Mouse (Mus musculus) forebrain, embryonic 11.5 days (tissue): Measurements from ENCODE around the gene Glt8d2. TPM values are rescaled to one million over a fixed set of nuclear protein-coding genes. Genes with fewer than 3 reads are reported as not detected.
A peak's percentile ranks its signal among the peaks of the same experiment; 100 is the strongest.

Experiments
- ATAC-seq: fragments of 200-750 bp; cut with Nextera tagmentation; replicated peaks from 2 replicates; pipeline ENCODE4 v1.8.0; 2017; ENCODE audit warnings: moderate TSS enrichment; ENCODE audit not compliant: low FRiP score
- DNase-seq: peaks from one replicate; pipeline ENCODE4 v3.0.0-alpha.2; 2017; ENCODE audit warnings: low spot score
- H3K27ac ChIP-seq: fragments of 300-500 bp; sonication (generic); 2 replicates; pipeline ENCODE4 v1.5.1; 2014; ENCODE audit warnings: low read depth, low read length
- H3K27me3 ChIP-seq: fragments of 300-500 bp; sonication (generic); 2 replicates; pipeline ENCODE4 v1.6.1; 2014; ENCODE audit warnings: mild to moderate bottlenecking, low read length, mixed read lengths; ENCODE audit not compliant: control insufficient read depth, insufficient read depth
- H3K36me3 ChIP-seq: fragments of 300-500 bp; sonication (generic); 2 replicates; pipeline ENCODE4 v1.6.1; 2014; ENCODE audit warnings: mild to moderate bottlenecking, low read length, moderate library complexity, mixed read lengths; ENCODE audit not compliant: control insufficient read depth, insufficient read depth
- H3K4me1 ChIP-seq: fragments of 300-500 bp; sonication (generic); replicated peaks from 2 replicates; pipeline ENCODE4 v1.6.1; 2014; ENCODE audit warnings: low read length, mixed read lengths; ENCODE audit not compliant: control insufficient read depth, insufficient read depth
- H3K4me2 ChIP-seq: fragments of 300-500 bp; sonication (generic); 2 replicates; pipeline ENCODE4 v1.6.1; 2014; ENCODE audit warnings: low read depth, mild to moderate bottlenecking, low read length, moderate library complexity, mixed read lengths; ENCODE audit not compliant: severe bottlenecking
- H3K4me3 ChIP-seq: fragments of 300-500 bp; sonication (generic); 2 replicates; pipeline ENCODE4 v1.5.1; 2014; ENCODE audit warnings: low read depth, low read length
- H3K9ac ChIP-seq: fragments of 300-500 bp; sonication (generic); 2 replicates; pipeline ENCODE4 v1.6.1; 2014; ENCODE audit warnings: low read length
- H3K9me3 ChIP-seq: fragments of 300-500 bp; sonication (generic); 2 replicates; pipeline ENCODE4 v1.6.1; 2016; ENCODE audit warnings: low read length, mixed read lengths; ENCODE audit not compliant: control insufficient read depth
- WGBS: fragments of 180-500 bp; shearing (Covaris S2); extraction: QIAGEN DNeasy Blood & Tissue Kit; methylation state at CpG from one replicate; pipeline ENCODE4 v1.1.7; 2014; 5-methylcytosine and 5-hydroxymethylcytosine counted together
- polyA plus RNA-seq: library from polyadenylated mRNA; unstranded; fragments of >200 nt; fragmentation: Nextera tagmentation; extraction: Ambion mirVana; gene quantifications from 2 replicates; pipeline ENCODE4 v1.2.1, GENCODE M21; 2014

Glt8d2 gene
- polyA plus RNA-seq = 2.1 and 2.8 TPM in 2 replicates

DNA sequence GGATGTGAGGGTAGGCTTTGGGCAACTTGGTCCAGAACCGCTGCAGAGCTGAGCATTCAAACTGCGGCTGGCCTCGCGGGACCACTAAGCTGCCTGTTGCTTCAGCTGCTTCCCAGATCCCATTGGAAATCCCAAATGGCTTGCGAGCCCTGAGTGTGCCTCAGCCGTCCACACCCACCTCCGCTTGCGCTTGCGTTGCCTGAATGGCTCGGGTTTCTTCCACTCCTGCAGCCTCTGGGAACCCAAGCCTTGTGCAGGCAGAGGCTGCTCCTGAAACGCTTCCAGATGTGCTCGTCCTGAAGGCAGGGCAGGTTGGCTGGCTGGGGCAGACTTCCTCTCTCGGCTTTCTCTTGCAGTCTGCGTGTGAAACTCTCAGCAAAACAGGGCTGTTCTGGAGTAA, at the start of gene Glt8d2:
Gene Glt8d2, minus strand, starts transcription at position 157 of the 400 bp plus-strand sequence.
- no peak within 1 kb of the TSS for H3K4me3 ChIP-seq
- H3K27me3 ChIP-seq = no peaks in the 10 kb centered on the region
- no peak within 1 kb of the TSS for H3K27ac ChIP-seq
- ATAC-seq (no peak; the same call in 1 of the 2 replicates), DNase-seq (peak; percentile 69)
- no peaks in the 10 kb centered on the region for H3K9me3 ChIP-seq
- H3K36me3 ChIP-seq = no peaks in the 10 kb centered on the region
- WGBS = 7% methylated on average over 14 of the region's 14 CpGs
- H3K4me2 ChIP-seq = peak within 1 kb of the TSS; percentile 27
- no peak within 1 kb of the TSS; the same call in 1 of the 2 replicates for H3K9ac ChIP-seq
- H3K4me1 ChIP-seq = peaks cover 3% of the 10 kb centered on the region; the same call in 1 of the 2 replicates

DNA sequence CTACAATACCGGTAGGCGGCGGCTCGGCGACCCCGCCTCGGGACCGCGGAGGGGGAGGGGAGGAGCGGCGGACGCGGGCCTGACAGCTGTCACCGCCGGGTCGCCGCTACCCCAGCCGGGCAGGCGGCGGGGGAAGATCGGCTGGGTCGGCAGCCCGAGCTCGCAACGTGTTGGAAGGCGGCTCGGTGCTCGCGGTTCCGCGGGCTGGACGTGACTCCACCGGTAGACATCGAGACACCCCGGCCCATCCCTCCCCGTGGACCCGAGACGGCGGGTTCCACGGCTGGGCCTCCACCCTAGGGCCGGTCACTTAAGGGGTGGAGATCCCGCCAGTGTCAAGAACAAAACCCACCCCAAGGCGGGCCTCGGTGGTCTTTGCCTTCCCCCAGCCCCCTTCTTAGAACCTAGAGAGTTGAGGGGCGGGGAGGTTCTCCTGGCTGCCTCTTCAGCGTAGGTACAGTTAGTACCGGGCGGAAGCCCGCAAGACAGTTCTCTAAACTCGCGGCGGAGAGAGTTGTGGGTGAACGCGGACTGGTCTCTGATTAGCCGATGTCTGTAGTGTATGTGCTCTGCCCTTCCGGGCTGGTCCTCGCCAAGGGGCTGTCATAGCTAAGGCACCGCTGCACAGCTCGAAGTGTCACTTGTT, 9.0 kb upstream of the Glt8d2 start:
- H3K4me3 ChIP-seq = peak overlapping the region; percentile 86
- DNase-seq (peak; percentile 61), ATAC-seq (peak; percentile 86)
- peak overlapping the region; percentile 68 for H3K9ac ChIP-seq
- no peaks in the 10 kb centered on the region for H3K9me3 ChIP-seq
- peak overlapping the region; percentile 62; the same call in 1 of the 2 replicates for H3K27ac ChIP-seq
- H3K27me3 ChIP-seq = no peaks in the 10 kb centered on the region
- H3K4me1 ChIP-seq = peaks cover 3% of the 10 kb centered on the region; the same call in 1 of the 2 replicates
- H3K36me3 ChIP-seq = no peaks in the 10 kb centered on the region
- H3K4me2 ChIP-seq = peak overlapping the region; percentile 88
- 1% methylated on average over 56 of the region's 59 CpGs for WGBS

DNA sequence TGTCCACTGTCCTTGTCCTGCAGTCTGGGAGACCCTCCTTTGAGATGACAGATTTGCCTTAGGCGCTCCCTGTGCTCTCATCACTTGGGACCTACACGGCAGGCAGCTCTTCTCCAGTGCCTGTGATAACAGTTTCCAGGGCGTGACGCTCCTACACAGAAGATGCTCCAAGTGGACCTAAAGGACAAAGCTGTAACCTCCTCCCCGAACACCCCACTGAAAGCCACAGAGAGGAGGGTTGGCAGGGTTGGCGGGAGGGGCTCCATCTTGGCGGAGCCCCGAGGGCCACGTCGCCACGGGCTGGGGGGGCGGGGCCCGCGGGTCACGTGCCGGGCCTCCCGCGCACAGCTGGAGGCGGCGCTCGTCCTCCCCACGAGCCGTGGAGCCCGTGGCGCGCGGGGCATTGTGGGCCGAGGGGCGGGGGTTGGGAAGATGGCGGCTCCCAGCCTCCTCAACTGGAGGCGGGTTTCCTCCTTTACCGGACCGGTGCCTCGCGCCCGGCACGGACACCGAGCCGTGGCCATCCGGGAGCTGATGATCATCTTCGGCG, 8.3 kb upstream of the Glt8d2 start:
- ATAC-seq (peak; percentile 95), DNase-seq (peak; percentile 94)
- H3K27ac ChIP-seq = peak overlapping the region; percentile 62; the same call in 1 of the 2 replicates
- H3K9me3 ChIP-seq = no peaks in the 10 kb centered on the region
- no peaks in the 10 kb centered on the region for H3K27me3 ChIP-seq
- peak overlapping the region; percentile 88 for H3K4me2 ChIP-seq
- H3K36me3 ChIP-seq = no peaks in the 10 kb centered on the region
- under 1% methylated on average over 41 of the region's 42 CpGs for WGBS
- H3K4me1 ChIP-seq = peaks cover 3% of the 10 kb centered on the region; the same call in 1 of the 2 replicates
- peak overlapping the region; percentile 86 for H3K4me3 ChIP-seq
- peak overlapping the region; percentile 68 for H3K9ac ChIP-seq

DNA sequence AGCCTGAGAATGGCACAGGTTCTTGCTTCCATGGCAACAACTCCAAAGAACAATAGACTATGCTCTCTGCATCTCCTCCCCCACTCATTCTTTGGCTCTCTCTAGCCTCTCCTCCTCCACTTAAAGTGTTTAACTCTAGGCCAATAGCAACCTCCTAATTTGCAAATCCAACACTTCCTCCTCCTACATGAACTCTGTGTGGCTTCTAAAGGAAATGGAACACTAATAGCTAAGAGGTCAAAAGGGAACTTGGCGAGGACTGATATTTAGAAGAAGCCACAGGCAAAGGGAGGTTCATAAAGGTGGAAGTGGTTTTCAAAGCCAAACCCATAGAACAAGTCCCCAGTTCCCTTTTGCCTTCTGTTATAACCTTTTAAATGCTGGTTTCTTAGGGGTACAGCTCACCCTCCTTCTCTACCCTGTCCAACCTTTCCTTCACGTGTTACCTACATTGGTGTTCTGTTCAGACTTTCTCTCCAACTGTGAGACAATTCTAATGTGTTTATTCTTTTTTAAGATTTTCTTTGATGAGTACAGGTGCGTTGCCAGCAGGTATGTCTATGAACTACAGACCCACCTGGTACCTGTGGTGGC, 7.0 kb upstream of the Glt8d2 start:
- H3K9me3 ChIP-seq = no peaks in the 10 kb centered on the region
- peaks cover 3% of the 10 kb centered on the region; the same call in 1 of the 2 replicates for H3K4me1 ChIP-seq
- H3K36me3 ChIP-seq = no peaks in the 10 kb centered on the region
- DNase-seq (no peak), ATAC-seq (no peak)
- no peak overlapping the region for H3K27ac ChIP-seq
- H3K27me3 ChIP-seq = no peaks in the 10 kb centered on the region
- no peak overlapping the region for H3K9ac ChIP-seq
- H3K4me2 ChIP-seq = no peak overlapping the region
- WGBS = 81% methylated on average over 3 of the region's 3 CpGs
- no peak overlapping the region for H3K4me3 ChIP-seq

DNA sequence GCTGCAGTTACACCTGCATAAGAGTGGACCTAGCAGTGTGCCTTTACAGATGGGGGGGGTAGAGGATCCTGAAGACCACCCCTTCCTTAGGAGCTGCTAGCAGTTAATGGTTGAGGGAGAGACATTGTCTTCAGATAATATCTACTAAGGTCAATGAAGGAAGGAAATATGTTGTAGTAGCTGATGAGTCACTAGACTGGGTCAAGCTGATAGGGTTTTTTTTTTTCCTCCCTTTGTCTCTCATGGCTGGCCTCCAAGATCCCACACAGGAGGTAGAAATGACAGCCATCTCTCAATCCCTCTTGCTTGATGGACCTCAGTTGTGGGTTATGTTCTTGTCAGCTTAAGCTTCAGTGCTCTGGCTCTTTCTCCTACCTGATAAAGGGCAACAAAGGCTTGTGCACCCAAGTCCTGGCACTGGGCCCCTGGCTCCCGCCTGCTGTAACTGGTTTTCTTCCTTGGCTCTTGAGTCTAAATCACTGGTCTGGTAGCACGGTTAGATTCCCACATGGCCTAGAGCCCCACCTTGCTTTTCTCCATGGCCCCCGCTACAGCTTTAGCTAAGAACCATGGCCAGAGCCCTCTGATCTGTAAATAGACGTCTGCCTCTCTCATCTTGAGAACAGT, 6.1 kb upstream of the Glt8d2 start:
- H3K27ac ChIP-seq = no peak overlapping the region
- WGBS = 76% methylated on average over 4 of the region's 4 CpGs
- H3K4me2 ChIP-seq = no peak overlapping the region
- H3K4me3 ChIP-seq = no peak overlapping the region
- H3K9me3 ChIP-seq = no peaks in the 10 kb centered on the region
- DNase-seq (no peak), ATAC-seq (no peak)
- H3K36me3 ChIP-seq = no peaks in the 10 kb centered on the region
- H3K27me3 ChIP-seq = no peaks in the 10 kb centered on the region
- peaks cover 3% of the 10 kb centered on the region; the same call in 1 of the 2 replicates for H3K4me1 ChIP-seq
- H3K9ac ChIP-seq = no peak overlapping the region

DNA sequence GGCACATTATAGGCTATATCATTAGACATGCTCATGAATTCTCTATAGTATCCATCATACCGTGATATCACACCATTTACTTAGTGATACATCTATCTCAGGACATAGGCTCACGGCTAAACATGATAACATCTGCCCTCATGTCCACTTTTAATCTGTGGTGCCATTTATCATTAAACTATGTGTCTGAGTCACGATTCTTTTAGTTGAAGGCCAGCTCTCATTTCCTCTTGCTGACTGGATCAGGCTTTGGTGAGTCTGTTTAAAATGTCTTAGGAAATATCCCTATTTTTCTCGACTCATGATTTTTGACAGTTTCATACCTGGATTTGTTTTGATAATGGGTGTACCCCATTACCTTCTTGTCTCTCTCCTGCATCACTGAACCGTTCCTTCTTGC, 5.5 kb upstream of the Glt8d2 start, which contains the start of gene Hcfc2:
Gene Hcfc2, plus strand, starts transcription at position 205 of the 400 bp plus-strand sequence.
- Histone ChIP-seq H3K4me3 (no peak within 1 kb of the TSS), H3K9me3 (no peaks in the 10 kb centered on the region), H3K9ac (no peak within 1 kb of the TSS), H3K27me3 (no peaks in the 10 kb centered on the region), H3K4me2 (no peak within 1 kb of the TSS), H3K4me1 (peaks cover 3% of the 10 kb centered on the region; the same call in 1 of the 2 replicates), H3K27ac (no peak within 1 kb of the TSS), H3K36me3 (no peaks in the 10 kb centered on the region)
- WGBS = 84% methylated on average over 5 of the region's 5 CpGs
- ATAC-seq (no peak), DNase-seq (no peak)

DNA sequence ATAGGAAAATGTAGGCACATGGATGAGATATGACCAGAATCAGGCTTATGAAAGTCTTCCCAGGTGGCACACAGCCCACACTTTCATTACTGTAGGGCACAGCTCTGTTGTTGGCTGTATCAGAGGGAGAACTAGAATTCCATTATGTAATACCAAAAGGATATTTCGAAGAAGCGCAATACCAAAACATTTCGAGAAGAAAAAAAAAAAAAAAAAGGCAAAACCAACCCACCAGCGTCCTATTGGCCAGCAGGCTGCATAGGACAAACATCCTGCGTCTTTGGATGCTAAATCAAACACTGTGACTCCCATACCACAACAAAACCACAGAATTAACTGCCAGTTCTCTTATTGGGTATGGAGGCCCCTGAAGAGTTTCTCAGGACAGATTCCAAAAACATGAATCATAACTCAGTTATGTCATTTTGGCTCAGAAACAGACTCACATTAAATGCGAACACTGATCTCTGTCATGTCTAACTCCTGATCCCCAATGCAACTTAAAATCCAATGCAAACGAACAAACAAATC, 704 bp downstream of the Glt8d2 start:
- Histone ChIP-seq H3K4me1 (peaks cover 3% of the 10 kb centered on the region; the same call in 1 of the 2 replicates), H3K27me3 (no peaks in the 10 kb centered on the region), H3K9me3 (no peaks in the 10 kb centered on the region), H3K4me3 (no peak overlapping the region), H3K9ac (no peak overlapping the region), H3K27ac (no peak overlapping the region), H3K36me3 (no peaks in the 10 kb centered on the region), H3K4me2 (no peak overlapping the region)
- ATAC-seq (no peak), DNase-seq (no peak)
- WGBS = 81% methylated on average over 7 of the region's 7 CpGs

DNA sequence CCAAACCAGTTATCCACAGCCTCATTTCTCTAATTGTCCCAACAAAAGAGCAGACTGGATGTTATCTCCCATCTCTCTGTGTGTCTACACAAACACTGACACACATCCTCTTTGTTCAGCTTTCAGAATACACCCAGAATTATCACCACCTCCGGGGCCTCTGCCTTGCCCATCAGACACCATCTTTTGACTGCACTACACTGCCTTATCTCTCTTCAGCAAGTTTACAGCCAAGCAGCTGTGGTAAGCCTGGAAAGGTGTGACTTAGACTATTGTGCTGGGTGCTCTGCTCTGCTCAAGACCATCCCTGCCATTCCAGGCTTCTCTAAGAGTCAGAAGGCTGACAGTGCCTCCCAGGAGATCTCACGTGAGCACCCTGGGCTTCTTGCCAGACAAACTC, 5.0 kb downstream of the Glt8d2 start:
- Histone ChIP-seq H3K36me3 (no peaks in the 10 kb centered on the region), H3K27ac (no peak overlapping the region), H3K9ac (no peak overlapping the region), H3K9me3 (no peaks in the 10 kb centered on the region), H3K4me3 (no peak overlapping the region), H3K4me1 (peaks cover under 1% of the 10 kb centered on the region; the same call in 1 of the 2 replicates), H3K4me2 (no peak overlapping the region), H3K27me3 (no peaks in the 10 kb centered on the region)
- DNase-seq (no peak), ATAC-seq (no peak)
- 75% methylated on average over 2 of the region's 2 CpGs for WGBS
